Mouse (Mus musculus): ENCODE results near the gene Mpc1.
A peak's percentile ranks its signal among the peaks of the same experiment; 100 is the strongest.
"Not testable (repeated sequence)": the region's sequence is repeated elsewhere in the genome, so short reads cannot be mapped to it uniquely, and the experiment has no call there.

Gene Mpc1

GRCm38 (mm10) chr17:8328511-8329174, 45.9 kb downstream of the Mpc1 start:
- DNase-seq (ENCODE audit: low spot score in 2 of 2) = peak in 1 of 2 experiments; percentile 19

DNA sequence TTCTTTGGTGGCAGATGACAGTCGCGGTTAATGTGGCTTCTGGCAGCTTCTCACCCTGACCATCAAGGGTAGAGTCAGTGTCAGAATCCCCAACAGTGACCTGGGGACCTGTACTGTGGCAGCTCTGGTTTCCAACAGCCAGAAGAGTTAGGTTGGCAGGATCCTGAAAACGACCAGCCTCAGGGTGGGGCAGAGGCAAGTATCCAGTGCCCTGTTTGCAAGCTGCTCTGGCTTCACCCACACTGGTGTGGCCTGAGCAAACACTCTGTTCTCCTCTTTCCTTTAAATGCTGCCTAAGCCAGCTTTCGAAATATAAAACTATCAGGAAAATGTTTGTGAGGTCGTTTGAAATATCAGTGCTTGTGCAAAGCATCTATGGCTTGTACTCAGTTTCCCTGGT, 47.9 kb downstream of the Mpc1 start:
- DNase-seq (ENCODE audit: low spot score in 2 of 2) = no peak

DNA sequence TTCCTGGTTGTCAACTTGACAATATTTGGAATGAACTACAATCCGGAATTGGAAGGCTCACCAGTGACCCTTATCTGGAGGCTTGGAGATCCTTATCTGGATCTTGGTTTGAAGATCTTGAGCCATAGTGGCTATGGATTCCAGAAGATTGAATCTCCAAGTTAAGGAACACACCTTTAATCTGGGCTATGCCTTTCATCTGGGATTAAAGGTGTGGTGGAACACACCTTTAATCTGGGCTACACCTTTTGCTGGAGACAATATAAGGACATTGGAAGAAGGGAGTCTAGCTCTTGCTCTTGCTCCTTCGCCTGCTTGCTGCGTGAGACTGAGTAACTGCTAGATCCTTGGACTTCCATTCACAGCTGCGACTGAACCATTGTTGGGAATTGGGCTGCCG, 54.5 kb downstream of the Mpc1 start, which contains the start of gene Prr18:
TSS of gene Prr18 (plus strand) at position 301 of the 400 bp plus-strand sequence.
- not testable (repeated sequence) for DNase-seq (ENCODE audit: low spot score in 2 of 2)

DNA sequence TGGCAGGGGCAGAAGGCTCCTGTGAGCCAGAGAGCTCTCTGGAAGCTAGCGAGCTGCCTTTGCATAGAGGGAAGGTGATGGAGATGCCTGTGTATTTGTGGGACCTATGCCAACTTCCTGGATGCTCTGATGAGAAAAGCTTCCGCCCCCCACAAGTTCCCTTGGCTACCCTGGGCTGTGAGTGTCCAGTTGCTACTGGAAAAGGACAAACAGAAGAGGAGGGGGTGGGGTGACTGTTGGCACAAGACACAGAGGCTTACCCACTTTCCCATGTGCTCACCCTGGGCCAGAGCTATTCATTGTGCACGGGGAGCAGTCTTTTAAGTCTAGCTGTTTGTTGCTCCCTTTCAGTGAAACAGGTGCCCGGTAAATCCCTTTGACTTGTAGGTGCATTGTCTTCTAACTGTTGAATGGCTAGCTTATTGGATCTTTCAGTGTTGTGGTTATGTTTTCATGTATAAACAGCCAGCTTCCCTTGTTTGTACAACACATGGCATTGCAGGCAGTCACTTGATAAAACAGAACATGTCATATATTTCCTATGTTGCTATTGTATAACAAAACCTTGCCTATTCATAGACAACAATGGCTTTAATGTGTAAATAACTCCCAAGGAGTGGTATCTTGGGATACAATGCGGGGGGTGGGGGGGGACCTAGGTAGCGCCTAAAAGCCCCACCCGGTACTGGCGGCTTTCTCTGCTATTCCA, 57.1 kb downstream of the Mpc1 start:
- peak in 1 of 2 experiments; percentile 43 for DNase-seq (ENCODE audit: low spot score in 2 of 2)

GRCm38 (mm10) chr17:8340407-8341359, 58.0 kb downstream of the Mpc1 start:
- peak; percentile 44 to 72 for DNase-seq (ENCODE audit: low spot score in 2 of 2)

DNA sequence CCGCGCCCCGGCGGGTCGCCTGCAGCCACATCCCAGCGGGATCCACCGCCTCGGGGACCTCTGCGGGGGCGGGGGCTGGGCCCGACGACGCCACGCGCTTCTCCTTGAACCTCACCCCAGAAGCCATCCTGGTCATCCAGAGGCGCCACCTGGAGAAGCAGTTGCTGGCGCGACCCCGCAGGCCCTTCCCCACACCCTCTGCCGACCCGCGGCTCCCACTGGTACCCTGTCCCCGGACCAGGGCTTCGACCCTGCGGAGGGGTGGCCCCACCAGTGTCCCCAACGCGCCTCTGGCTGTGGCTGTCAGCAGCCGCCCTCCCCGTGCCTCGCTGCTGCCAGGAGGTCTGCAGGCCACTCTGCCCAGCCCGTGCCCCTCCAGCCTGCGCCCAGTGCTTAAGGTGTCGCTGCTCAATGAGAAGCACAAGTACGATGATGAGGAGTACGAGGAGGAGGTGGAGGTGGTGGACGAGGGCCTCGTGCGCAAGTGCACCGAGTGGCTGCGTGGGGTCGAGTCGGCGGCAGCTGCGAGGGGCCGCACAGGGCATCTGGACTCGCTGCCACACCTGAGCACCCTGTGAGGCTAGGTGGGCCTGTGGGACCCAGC, 58.8 kb downstream of the Mpc1 start:
- DNase-seq (ENCODE audit: low spot score in 2 of 2) = no peak

- DNase-seq (ENCODE audit: low spot score in 2 of 2) = no peak
Measured at GRCm38 (mm10) chr17:8342706-8343105, 60.0 kb downstream of the Mpc1 start.

DNA sequence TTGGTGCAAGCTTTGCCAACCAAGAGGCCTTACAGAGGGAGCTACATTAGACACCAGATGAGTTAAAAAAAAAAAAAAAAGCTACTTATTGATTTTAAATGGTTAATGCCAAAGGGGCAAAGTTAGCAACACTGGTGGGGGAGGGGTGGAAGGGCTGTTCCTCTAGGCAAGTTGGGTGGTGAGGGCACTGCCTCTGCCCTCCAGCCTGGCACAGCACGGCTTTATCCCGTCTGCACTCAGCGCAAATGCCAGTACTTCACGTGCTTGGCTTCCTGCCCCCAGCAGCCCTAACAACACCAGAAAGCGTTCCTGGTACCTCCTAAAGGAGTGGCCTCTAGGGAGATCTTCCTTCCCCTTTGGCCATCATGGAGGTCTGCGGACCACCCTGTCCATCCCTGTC, 60.7 kb downstream of the Mpc1 start:
- no peak for DNase-seq (ENCODE audit: low spot score in 2 of 2)
